Mouse (Mus musculus): ENCODE results near the gene Agk. TPM values are rescaled to one million over a fixed set of nuclear protein-coding genes. Genes with fewer than 3 reads are reported as not detected.

Gene Agk
- polyA plus RNA-seq, 1 experiment from 2014 or later, result 43.4 TPM

- ATAC-seq (ENCODE audit: low FRiP score) (no peak), DNase-seq (ENCODE audit: low spot score) (no peak)
- Histone ChIP-seq H3K9ac (ENCODE audit: low read depth, low read length) (no peak overlapping the region), H3K9me3 (ENCODE audit: control insufficient read depth, low read length) (no peaks in the 10 kb centered on the region), H3K27ac (ENCODE audit: low read depth, low read length) (no peak overlapping the region), H3K4me1 (replicated peaks; ENCODE audit: control insufficient read depth, insufficient read depth, low read length) (no peaks in the 10 kb centered on the region), H3K27me3 (ENCODE audit: control insufficient read depth, insufficient read depth, low read length) (no peaks in the 10 kb centered on the region), H3K4me2 (replicated peaks; ENCODE audit: low read depth, low read length) (no peak overlapping the region), H3K4me3 (ENCODE audit: low read depth, low read length) (no peak overlapping the region), H3K36me3 (ENCODE audit: control insufficient read depth, insufficient read depth, low read length) (no peaks in the 10 kb centered on the region)
- 95% methylated on average over 6 of the region's 6 CpGs for WGBS
Measured at GRCm38 (mm10) chr6:40421099-40421498, 96.1 kb downstream of the Agk start.

GRCm38 (mm10) chr6:40423013-40423412, 98.0 kb downstream of the Agk start:
- H3K4me3 ChIP-seq (ENCODE audit: low read depth, low read length), result no peak overlapping the region
- WGBS, result 57% methylated on average over 1 of the region's 1 CpGs

GRCm38 (mm10) chr6:40423774-40424173, 98.8 kb downstream of the Agk start:
- 76% methylated on average over 1 of the region's 1 CpGs for WGBS
- ATAC-seq (ENCODE audit: low FRiP score) (no peak), DNase-seq (ENCODE audit: low spot score) (peak; percentile 60)
- no peaks in the 10 kb centered on the region for H3K27me3 ChIP-seq (ENCODE audit: control insufficient read depth, insufficient read depth, low read length)
- H3K4me1 ChIP-seq (replicated peaks; ENCODE audit: control insufficient read depth, insufficient read depth, low read length), result no peaks in the 10 kb centered on the region
- no peak overlapping the region for H3K4me2 ChIP-seq (replicated peaks; ENCODE audit: low read depth, low read length)
- H3K9ac ChIP-seq (ENCODE audit: low read depth, low read length), result no peak overlapping the region
- no peak overlapping the region for H3K27ac ChIP-seq (ENCODE audit: low read depth, low read length)
- no peak overlapping the region for H3K4me3 ChIP-seq (ENCODE audit: low read depth, low read length)
- H3K9me3 ChIP-seq (ENCODE audit: control insufficient read depth, low read length), result no peaks in the 10 kb centered on the region
- H3K36me3 ChIP-seq (ENCODE audit: control insufficient read depth, insufficient read depth, low read length), result no peaks in the 10 kb centered on the region

More at GRCm38 (mm10) chr6:40423013-40423412, 98.0 kb downstream of the Agk start:
- ATAC-seq (ENCODE audit: low FRiP score) (no peak), DNase-seq (ENCODE audit: low spot score) (no peak)
- Histone ChIP-seq H3K27me3 (ENCODE audit: control insufficient read depth, insufficient read depth, low read length) (no peaks in the 10 kb centered on the region), H3K36me3 (ENCODE audit: control insufficient read depth, insufficient read depth, low read length) (no peaks in the 10 kb centered on the region), H3K9ac (ENCODE audit: low read depth, low read length) (no peak overlapping the region), H3K9me3 (ENCODE audit: control insufficient read depth, low read length) (no peaks in the 10 kb centered on the region), H3K4me1 (replicated peaks; ENCODE audit: control insufficient read depth, insufficient read depth, low read length) (no peaks in the 10 kb centered on the region), H3K27ac (ENCODE audit: low read depth, low read length) (no peak overlapping the region), H3K4me2 (replicated peaks; ENCODE audit: low read depth, low read length) (no peak overlapping the region)

- Histone ChIP-seq H3K27ac (ENCODE audit: low read depth, low read length) (no peak overlapping the region), H3K9me3 (ENCODE audit: control insufficient read depth, low read length) (no peaks in the 10 kb centered on the region), H3K9ac (ENCODE audit: low read depth, low read length) (no peak overlapping the region), H3K4me1 (replicated peaks; ENCODE audit: control insufficient read depth, insufficient read depth, low read length) (no peaks in the 10 kb centered on the region), H3K4me2 (replicated peaks; ENCODE audit: low read depth, low read length) (no peak overlapping the region), H3K4me3 (ENCODE audit: low read depth, low read length) (no peak overlapping the region), H3K36me3 (ENCODE audit: control insufficient read depth, insufficient read depth, low read length) (no peaks in the 10 kb centered on the region), H3K27me3 (ENCODE audit: control insufficient read depth, insufficient read depth, low read length) (no peaks in the 10 kb centered on the region)
- ATAC-seq (ENCODE audit: low FRiP score) (no peak), DNase-seq (ENCODE audit: low spot score) (no peak)
- 93% methylated on average over 7 of the region's 7 CpGs for WGBS
Measured at GRCm38 (mm10) chr6:40427441-40427840, 102.5 kb downstream of the Agk start.

GRCm38 (mm10) chr6:40428696-40429095, 103.7 kb downstream of the Agk start:
- Histone ChIP-seq H3K9me3 (ENCODE audit: control insufficient read depth, low read length) (no peaks in the 10 kb centered on the region), H3K27me3 (ENCODE audit: control insufficient read depth, insufficient read depth, low read length) (no peaks in the 10 kb centered on the region), H3K9ac (ENCODE audit: low read depth, low read length) (no peak overlapping the region), H3K4me1 (replicated peaks; ENCODE audit: control insufficient read depth, insufficient read depth, low read length) (no peaks in the 10 kb centered on the region), H3K36me3 (ENCODE audit: control insufficient read depth, insufficient read depth, low read length) (no peaks in the 10 kb centered on the region), H3K4me2 (replicated peaks; ENCODE audit: low read depth, low read length) (no peak overlapping the region), H3K4me3 (ENCODE audit: low read depth, low read length) (no peak overlapping the region), H3K27ac (ENCODE audit: low read depth, low read length) (no peak overlapping the region)
- 83% methylated on average over 3 of the region's 3 CpGs for WGBS
- no peak for DNase-seq (ENCODE audit: low spot score)
- ATAC-seq (ENCODE audit: low FRiP score), result no peak

- H3K36me3 ChIP-seq (ENCODE audit: control insufficient read depth, insufficient read depth, low read length), result no peaks in the 10 kb centered on the region
- no peak overlapping the region for H3K4me3 ChIP-seq (ENCODE audit: low read depth, low read length)
- H3K9ac ChIP-seq (ENCODE audit: low read depth, low read length), result no peak overlapping the region
- ATAC-seq (ENCODE audit: low FRiP score) (no peak), DNase-seq (ENCODE audit: low spot score) (no peak)
- H3K9me3 ChIP-seq (ENCODE audit: control insufficient read depth, low read length), result no peaks in the 10 kb centered on the region
- 79% methylated on average over 4 of the region's 4 CpGs for WGBS
- no peak overlapping the region for H3K4me2 ChIP-seq (replicated peaks; ENCODE audit: low read depth, low read length)
- H3K27ac ChIP-seq (ENCODE audit: low read depth, low read length), result no peak overlapping the region
- H3K27me3 ChIP-seq (ENCODE audit: control insufficient read depth, insufficient read depth, low read length), result no peaks in the 10 kb centered on the region
- H3K4me1 ChIP-seq (replicated peaks; ENCODE audit: control insufficient read depth, insufficient read depth, low read length), result no peaks in the 10 kb centered on the region
Measured at GRCm38 (mm10) chr6:40429521-40429931, 104.6 kb downstream of the Agk start.

GRCm38 (mm10) chr6:40430251-40430650, 105.3 kb downstream of the Agk start:
- WGBS, result 79% methylated on average over 3 of the region's 3 CpGs
- no peak for ATAC-seq (ENCODE audit: low FRiP score)

GRCm38 (mm10) chr6:40430878-40431277, 105.9 kb downstream of the Agk start:
- peaks cover 4% of the 10 kb centered on the region; the same call in 1 of the 2 replicates for H3K4me1 ChIP-seq (replicated peaks; ENCODE audit: control insufficient read depth, insufficient read depth, low read length)
- no peaks in the 10 kb centered on the region for H3K27me3 ChIP-seq (ENCODE audit: control insufficient read depth, insufficient read depth, low read length)
- no peak overlapping the region for H3K9ac ChIP-seq (ENCODE audit: low read depth, low read length)
- no peak overlapping the region for H3K4me3 ChIP-seq (ENCODE audit: low read depth, low read length)
- no peak for ATAC-seq (ENCODE audit: low FRiP score)
- WGBS, result 91% methylated on average over 3 of the region's 3 CpGs
- H3K9me3 ChIP-seq (ENCODE audit: control insufficient read depth, low read length), result no peaks in the 10 kb centered on the region
- no peak for DNase-seq (ENCODE audit: low spot score)
- H3K27ac ChIP-seq (ENCODE audit: low read depth, low read length), result no peak overlapping the region
- no peak overlapping the region for H3K4me2 ChIP-seq (replicated peaks; ENCODE audit: low read depth, low read length)
- no peaks in the 10 kb centered on the region for H3K36me3 ChIP-seq (ENCODE audit: control insufficient read depth, insufficient read depth, low read length)

More at GRCm38 (mm10) chr6:40430251-40430650, 105.3 kb downstream of the Agk start:
- no peak overlapping the region for H3K4me3 ChIP-seq (ENCODE audit: low read depth, low read length)
- peaks cover 4% of the 10 kb centered on the region; the same call in 1 of the 2 replicates for H3K4me1 ChIP-seq (replicated peaks; ENCODE audit: control insufficient read depth, insufficient read depth, low read length)
- no peak for DNase-seq (ENCODE audit: low spot score)
- no peaks in the 10 kb centered on the region for H3K36me3 ChIP-seq (ENCODE audit: control insufficient read depth, insufficient read depth, low read length)
- no peak overlapping the region for H3K27ac ChIP-seq (ENCODE audit: low read depth, low read length)
- H3K9ac ChIP-seq (ENCODE audit: low read depth, low read length), result no peak overlapping the region
- H3K4me2 ChIP-seq (replicated peaks; ENCODE audit: low read depth, low read length), result no peak overlapping the region
- no peaks in the 10 kb centered on the region for H3K9me3 ChIP-seq (ENCODE audit: control insufficient read depth, low read length)
- no peaks in the 10 kb centered on the region for H3K27me3 ChIP-seq (ENCODE audit: control insufficient read depth, insufficient read depth, low read length)

GRCm38 (mm10) chr6:40431356-40431755, 106.4 kb downstream of the Agk start:
- no peak for DNase-seq (ENCODE audit: low spot score)
- no peaks in the 10 kb centered on the region for H3K27me3 ChIP-seq (ENCODE audit: control insufficient read depth, insufficient read depth, low read length)
- 57% methylated on average over 4 of the region's 4 CpGs for WGBS
- no peak overlapping the region for H3K4me2 ChIP-seq (replicated peaks; ENCODE audit: low read depth, low read length)
- no peak for ATAC-seq (ENCODE audit: low FRiP score)
- H3K9me3 ChIP-seq (ENCODE audit: control insufficient read depth, low read length), result no peaks in the 10 kb centered on the region
- H3K36me3 ChIP-seq (ENCODE audit: control insufficient read depth, insufficient read depth, low read length), result no peaks in the 10 kb centered on the region
- peaks cover 4% of the 10 kb centered on the region; the same call in 1 of the 2 replicates for H3K4me1 ChIP-seq (replicated peaks; ENCODE audit: control insufficient read depth, insufficient read depth, low read length)
- no peak overlapping the region for H3K4me3 ChIP-seq (ENCODE audit: low read depth, low read length)
- no peak overlapping the region for H3K9ac ChIP-seq (ENCODE audit: low read depth, low read length)
- H3K27ac ChIP-seq (ENCODE audit: low read depth, low read length), result no peak overlapping the region

Data from hindbrain, embryonic 11.5 days (tissue).